11 mouse cellular contexts compared by ENCODE assay signal in the genomic region with DNA sequence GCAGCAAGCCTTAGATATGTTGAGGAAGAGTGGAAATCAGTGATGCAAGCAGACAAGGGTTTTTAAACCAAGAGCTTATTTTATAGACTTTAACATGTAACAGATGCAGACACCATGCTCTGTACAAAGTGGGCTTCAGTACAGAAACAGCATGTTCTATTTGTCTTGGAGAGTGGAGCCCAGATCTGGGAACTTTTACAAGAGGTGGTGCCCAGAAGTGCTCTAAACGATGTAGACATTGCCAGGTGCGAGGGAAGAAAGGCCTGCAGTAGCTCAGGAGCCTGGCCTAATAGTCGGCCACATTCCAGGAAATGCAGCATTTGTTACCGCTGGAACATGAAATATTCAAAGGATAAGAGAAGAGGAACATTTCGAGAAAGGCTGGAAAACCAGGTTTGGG.
"Had no signal": no experiment of that assay in that cellular context is flagged by ENCODE, and none has a peak within 500 bp of the region (broad histone marks: within the 10 kb centered on the region; RNA-seq: fewer than 3 reads in every experiment).

No protein-coding gene starts in this region.

- H3K4me1 ChIP-seq: midbrain, embryonic 12.5 days; stomach, embryonic 15.5 days had no signal

- H3K4me3 ChIP-seq: midbrain, embryonic 12.5 days; neural tube, embryonic 13.5 days; stomach, embryonic 15.5 days had no signal

- H3K9ac ChIP-seq: liver, embryonic 14.5 days; midbrain, embryonic 12.5 days; neural tube, embryonic 13.5 days; stomach, embryonic 15.5 days had no signal

- DNase-seq: kidney, adult 8-10 months; kidney, postnatal 25 days; layer of hippocampus, adult 9-11 months; lung, adult 18-20 months; right cerebral cortex, postnatal 14 days; thymus, postnatal 4 days had no signal

- H3K4me2 ChIP-seq: midbrain, embryonic 12.5 days; neural tube, embryonic 13.5 days; stomach, embryonic 15.5 days had no signal

- ATAC-seq: midbrain, embryonic 16.5 days had no signal

- H3K27ac ChIP-seq: liver, embryonic 14.5 days; midbrain, embryonic 12.5 days; neural tube, embryonic 13.5 days; stomach, embryonic 15.5 days had no signal

- H3K27me3 ChIP-seq: midbrain, embryonic 12.5 days; neural tube, embryonic 13.5 days; stomach, embryonic 15.5 days had no signal

- H3K9me3 ChIP-seq: midbrain, embryonic 12.5 days; neural tube, embryonic 13.5 days; stomach, embryonic 15.5 days had no signal

- H3K36me3 ChIP-seq: midbrain, embryonic 12.5 days; neural tube, embryonic 13.5 days; stomach, embryonic 15.5 days had no signal
